Mouse (Mus musculus) gastrocnemius, adult 2 months (tissue): ENCODE data around the gene Slc43a3. TPM values are rescaled to one million over a fixed set of nuclear protein-coding genes. Genes with fewer than 3 reads are reported as not detected.

Source experiments
- DNase-seq: peaks from one replicate; pipeline ENCODE4 v3.0.0; 2022
- H3K27ac ChIP-seq: fragments of 200-600 bp; 2 replicates; pipeline ENCODE4 v1.8.1; 2022; ENCODE audit warnings: mild to moderate bottlenecking
- H3K4me3 ChIP-seq: fragments of 200-600 bp; 2 replicates; pipeline ENCODE4 v1.8.1; 2022; ENCODE audit warnings: mild to moderate bottlenecking, moderate library complexity
- CTCF ChIP-seq: fragments of 200-600 bp; IDR thresholded peaks from 2 replicates; pipeline ENCODE4 v1.8.1; 2022; ENCODE audit warnings: antibody characterized with exemption, mild to moderate bottlenecking, moderate library complexity
- intact Hi-C: fragments of 180-260 bp; cut with DNase I; formaldehyde crosslinking; loops from one replicate; pipeline ENCODE4 v1.15.1; 2025
- microRNA-seq: library from miRNA; unstranded; fragments of <30 nt; microRNA quantifications from one replicate; pipeline ENCODE4 v1.2.0, GENCODE M21; 2021
- total RNA-seq, 2 experiments: library from RNA; stranded (reverse); gene quantifications; 2 replicates each; pipeline ENCODE4 v1.2.3; 2021

The Slc43a3 gene
- total RNA-seq, 2 experiments from 2014 or later, result 26.4 to 30.2 TPM

GRCm38 (mm10) chr2:85007729-85008128 is 71.3 kb downstream of the Slc43a3 start:
- peak; percentile 80 for TF ChIP-seq CTCF
- intact Hi-C loops, result loop anchor here (2.0 to 5.0 kb wide), 3 partner anchors 51 to 140 kb away; partner anchors contain the start of gene Rtn4rl2
- Histone ChIP-seq H3K4me3 (no peak overlapping the region), H3K27ac (no peak overlapping the region)
- DNase-seq, result no peak

Small RNA genes within 50 kb of the gene (microRNA-seq; reads per million reads assigned to microRNA genes)
- gene Gm24332, result not detected

Other genes starting within 250 kb of the Slc43a3 start
- 10 to 100 TPM; 71.9 to 75.1 TPM for gene Zdhhc5, start 221.4 kb upstream of the Slc43a3 start, total RNA-seq
- 1 to 10 TPM; 4.2 to 5.2 TPM for gene Clp1, start 209.2 kb upstream of the Slc43a3 start, total RNA-seq
- gene Ypel4, start 202.5 kb upstream of the Slc43a3 start, total RNA-seq, result under 1 TPM; 0.33 to 0.86 TPM
- not detected for gene Gm19426, start 192.9 kb upstream of the Slc43a3 start, total RNA-seq
- gene Serping1, start 161.1 kb upstream of the Slc43a3 start, total RNA-seq, result 10 to 100 TPM; 52.3 to 82.6 TPM
- gene Ube2l6, start 137.8 kb upstream of the Slc43a3 start, total RNA-seq, result 1 to 10 TPM; 2.0 to 3.8 TPM
- gene Smtnl1, start 113.9 kb upstream of the Slc43a3 start, total RNA-seq, result 100 to 1,000 TPM in 1 of 2 experiments, 10 to 100 TPM in 1; 53.0 to 125 TPM
- 10 to 100 TPM; 42.0 to 57.7 TPM for gene Timm10, start 109.6 kb upstream of the Slc43a3 start, total RNA-seq
- gene Slc43a1, start 97.7 kb upstream of the Slc43a3 start, total RNA-seq, result 10 to 100 TPM in 1 of 2 experiments, 1 to 10 TPM in 1; 6.3 to 11.6 TPM
- gene Rtn4rl2, start 49.9 kb upstream of the Slc43a3 start, total RNA-seq, result under 1 TPM; 0.28 to 0.41 TPM
- not detected for gene Prg2, start 43.9 kb downstream of the Slc43a3 start, total RNA-seq
- gene Prg3, start 51.6 kb downstream of the Slc43a3 start, total RNA-seq, result not detected
- gene Ssrp1, start 100.7 kb downstream of the Slc43a3 start, total RNA-seq, result 10 to 100 TPM; 28.5 to 30.8 TPM
- under 1 TPM; 0.36 to 0.59 TPM for gene P2rx3, start 100.9 kb downstream of the Slc43a3 start, total RNA-seq
- 10 to 100 TPM; 23.3 to 29.7 TPM for gene Tnks1bp1, start 111.4 kb downstream of the Slc43a3 start, total RNA-seq
- 1 to 10 TPM; 2.5 to 5.6 TPM for gene Aplnr, start 199.6 kb downstream of the Slc43a3 start, total RNA-seq